Mouse (Mus musculus): Measurements from ENCODE around the gene Cadm4.

- no peak for TF ChIP-seq CTCF (conservative IDR thresholded peaks at IDR 0.05; ENCODE audit: low read length)
- TF ChIP-seq NANOG (IDR thresholded peaks at IDR 0.05; ENCODE audit: borderline replicate concordance, low read length) = no peak
Measured at GRCm38 (mm10) chr7:24546068-24546614, 64.3 kb downstream of the Cadm4 start, which contains the start of the genes Pinlyp and Xrcc1.

Data from E14TG2a.4 (cell line).